Mouse (Mus musculus) hindbrain, embryonic 15.5 days (tissue): Measurements from ENCODE around the gene Tmem248. TPM values are rescaled to one million over a fixed set of nuclear protein-coding genes. Genes with fewer than 3 reads are reported as not detected.
A peak's percentile ranks its signal among the peaks of the same experiment; 100 is the strongest.
"Not testable (repeated sequence)": the region's sequence is repeated elsewhere in the genome, so short reads cannot be mapped to it uniquely, and the experiment has no call there.

Experiments used
- ATAC-seq: fragments of 200-750 bp; cut with Nextera tagmentation; 2 replicates; pipeline ENCODE4 v1.8.0; 2017; ENCODE audit warnings: low read depth, moderate number of reproducible peaks, moderate TSS enrichment; ENCODE audit not compliant: low FRiP score
- H3K27ac ChIP-seq: fragments of 300-500 bp; sonication (generic); replicated peaks from 2 replicates; pipeline ENCODE4 v1.5.1; 2015; ENCODE audit warnings: mild to moderate bottlenecking, inconsistent platforms
- H3K27me3 ChIP-seq: fragments of 300-500 bp; sonication (generic); 2 replicates; pipeline ENCODE4 v1.6.1; 2015; ENCODE audit warnings: control low read depth, inconsistent platforms
- H3K36me3 ChIP-seq: fragments of 300-500 bp; sonication (generic); 2 replicates; pipeline ENCODE4 v1.6.1; 2015; ENCODE audit warnings: control low read depth, inconsistent platforms
- H3K4me1 ChIP-seq: fragments of 300-500 bp; sonication (generic); replicated peaks from 2 replicates; pipeline ENCODE4 v1.6.1; 2015; ENCODE audit warnings: control low read depth, inconsistent platforms
- H3K4me2 ChIP-seq: fragments of 300-500 bp; sonication (generic); 2 replicates; pipeline ENCODE4 v1.6.1; 2015; ENCODE audit warnings: moderate library complexity, mild to moderate bottlenecking, inconsistent platforms
- H3K4me3 ChIP-seq: fragments of 300-500 bp; sonication (generic); 2 replicates; pipeline ENCODE4 v1.5.1; 2015; ENCODE audit warnings: mild to moderate bottlenecking, inconsistent platforms
- H3K9ac ChIP-seq: fragments of 300-500 bp; sonication (generic); 2 replicates; pipeline ENCODE4 v1.6.1; 2015; ENCODE audit warnings: inconsistent platforms
- H3K9me3 ChIP-seq: fragments of 300-500 bp; sonication (generic); 2 replicates; pipeline ENCODE4 v1.6.1; 2016; ENCODE audit warnings: control low read depth, inconsistent platforms
- WGBS: fragments of 180-500 bp; shearing (Covaris S2); methylation state at CpG from one replicate; pipeline ENCODE4 v1.1.7; 2015; 5-methylcytosine and 5-hydroxymethylcytosine counted together
- polyA plus RNA-seq: library from polyadenylated mRNA; unstranded; fragments of >200 nt; fragmentation: Nextera tagmentation; extraction: Ambion mirVana; gene quantifications from 2 replicates; pipeline ENCODE4 v1.2.1, GENCODE M21; 2015

Gene Tmem248
- polyA plus RNA-seq, 1 experiment from 2014 or later = 26.2 TPM

DNA sequence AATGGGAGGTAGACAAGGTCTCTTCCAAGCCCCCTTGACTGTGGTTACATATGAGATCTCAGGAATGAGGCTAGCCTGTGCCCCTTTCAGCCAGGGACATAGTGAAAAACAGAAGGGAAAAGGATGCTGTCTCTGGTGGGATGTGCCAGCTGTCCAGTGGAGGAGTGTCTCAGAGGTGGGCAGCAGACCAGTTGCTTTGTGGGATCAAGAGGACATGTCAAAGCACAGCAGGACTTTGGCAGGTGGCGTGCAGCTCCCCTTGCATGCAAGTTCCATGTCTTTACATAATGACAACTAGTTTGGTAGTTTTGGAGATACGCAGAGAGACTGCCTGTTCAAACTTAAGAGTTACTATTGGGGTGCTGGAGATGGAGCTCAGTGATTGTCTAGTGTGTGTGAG, 23.0 kb downstream of the Tmem248 start:
- Histone ChIP-seq H3K4me1 (no peaks in the 10 kb centered on the region), H3K36me3 (peaks cover 80% of the 10 kb centered on the region), H3K27me3 (no peaks in the 10 kb centered on the region), H3K4me3 (no peak overlapping the region), H3K9ac (no peak overlapping the region), H3K27ac (no peak overlapping the region), H3K4me2 (no peak overlapping the region), H3K9me3 (no peaks in the 10 kb centered on the region)
- WGBS = 95% methylated on average over 2 of the region's 2 CpGs
- ATAC-seq = no peak

DNA sequence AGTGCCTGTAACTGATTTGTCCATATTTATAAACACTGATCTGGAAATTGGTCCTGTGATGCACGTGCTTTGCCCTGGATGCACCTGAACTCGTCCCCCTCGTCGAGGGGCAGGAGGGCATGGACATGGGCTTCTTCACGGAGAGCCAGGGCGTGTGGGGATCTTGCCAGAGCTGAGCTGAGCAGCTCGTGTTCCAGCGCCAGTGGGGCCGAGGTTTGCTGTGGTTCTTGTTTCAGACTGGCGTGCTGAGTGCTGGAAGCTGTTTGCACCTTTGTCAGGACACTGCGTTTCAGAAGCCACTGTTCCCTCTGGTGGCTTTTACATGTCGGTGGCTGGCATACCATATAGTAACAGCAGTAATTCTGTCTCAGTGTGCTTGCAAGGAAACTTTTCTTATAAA, 24.5 kb downstream of the Tmem248 start:
- Histone ChIP-seq H3K4me1 (no peaks in the 10 kb centered on the region), H3K4me3 (no peak overlapping the region), H3K27ac (no peak overlapping the region), H3K27me3 (no peaks in the 10 kb centered on the region), H3K4me2 (no peak overlapping the region), H3K9me3 (no peaks in the 10 kb centered on the region), H3K36me3 (peaks cover 81% of the 10 kb centered on the region), H3K9ac (no peak overlapping the region)
- 95% methylated on average over 12 of the region's 12 CpGs for WGBS
- ATAC-seq = no peak

- H3K4me2 ChIP-seq = no peak overlapping the region
- 84% methylated on average over 5 of the region's 5 CpGs for WGBS
- no peak overlapping the region for H3K4me3 ChIP-seq
- H3K27me3 ChIP-seq = no peaks in the 10 kb centered on the region
- H3K9ac ChIP-seq = no peak overlapping the region
- no peak for ATAC-seq
- no peak overlapping the region for H3K27ac ChIP-seq
- H3K36me3 ChIP-seq = peaks cover 83% of the 10 kb centered on the region
- H3K9me3 ChIP-seq = no peaks in the 10 kb centered on the region
- H3K4me1 ChIP-seq = no peaks in the 10 kb centered on the region
Observed at GRCm38 (mm10) chr5:130247823-130248222, 30.9 kb downstream of the Tmem248 start.

DNA sequence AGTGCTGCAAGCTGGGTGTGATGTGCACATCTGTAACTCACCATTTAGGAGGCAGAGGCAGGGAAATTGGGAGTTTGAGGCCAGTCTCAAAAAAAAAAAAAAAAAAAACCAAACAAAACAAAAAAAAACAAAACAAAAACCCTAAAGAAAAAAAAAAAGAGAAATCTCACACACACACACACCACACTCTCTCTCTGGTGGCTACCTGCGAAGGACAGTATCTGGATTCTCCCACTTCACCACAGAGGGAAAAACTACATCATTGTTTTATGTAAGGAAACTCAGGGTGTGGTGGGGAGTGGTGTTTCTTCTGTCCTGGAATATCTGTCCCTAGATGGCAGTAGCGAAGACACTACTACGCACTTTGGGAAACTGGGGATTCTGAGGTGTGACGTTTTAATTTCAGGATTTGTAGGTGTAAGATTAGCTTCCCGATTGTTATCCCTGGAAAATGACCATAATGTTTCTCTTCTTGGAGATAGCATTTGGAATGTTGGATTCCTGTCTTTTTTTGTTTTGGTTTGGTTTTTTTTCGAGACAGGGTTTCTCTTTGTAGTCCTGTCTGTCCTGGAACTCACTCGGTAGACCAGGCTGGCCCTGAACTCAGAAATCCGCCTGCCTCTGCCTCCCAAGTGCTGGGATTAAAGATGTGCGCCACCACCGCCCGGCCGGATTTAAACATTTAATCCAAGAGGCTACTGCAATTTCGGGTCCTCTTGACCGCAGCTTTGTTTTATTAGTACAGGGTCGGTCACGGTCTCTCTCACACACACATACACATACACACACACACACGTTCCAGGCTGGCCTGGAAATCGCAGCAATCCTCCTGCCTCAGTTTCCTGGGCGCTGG, 37.5 kb downstream of the Tmem248 start:
- Histone ChIP-seq H3K27me3 (no peaks in the 10 kb centered on the region), H3K9me3 (no peaks in the 10 kb centered on the region), H3K27ac (peak overlapping the region; percentile 90), H3K4me2 (peak overlapping the region; percentile 76), H3K9ac (peak overlapping the region; percentile 72), H3K4me3 (peak overlapping the region; percentile 91), H3K36me3 (peaks cover 31% of the 10 kb centered on the region), H3K4me1 (peaks cover 34% of the 10 kb centered on the region)
- WGBS = 18% methylated on average over 19 of the region's 19 CpGs
- no peak for ATAC-seq

DNA sequence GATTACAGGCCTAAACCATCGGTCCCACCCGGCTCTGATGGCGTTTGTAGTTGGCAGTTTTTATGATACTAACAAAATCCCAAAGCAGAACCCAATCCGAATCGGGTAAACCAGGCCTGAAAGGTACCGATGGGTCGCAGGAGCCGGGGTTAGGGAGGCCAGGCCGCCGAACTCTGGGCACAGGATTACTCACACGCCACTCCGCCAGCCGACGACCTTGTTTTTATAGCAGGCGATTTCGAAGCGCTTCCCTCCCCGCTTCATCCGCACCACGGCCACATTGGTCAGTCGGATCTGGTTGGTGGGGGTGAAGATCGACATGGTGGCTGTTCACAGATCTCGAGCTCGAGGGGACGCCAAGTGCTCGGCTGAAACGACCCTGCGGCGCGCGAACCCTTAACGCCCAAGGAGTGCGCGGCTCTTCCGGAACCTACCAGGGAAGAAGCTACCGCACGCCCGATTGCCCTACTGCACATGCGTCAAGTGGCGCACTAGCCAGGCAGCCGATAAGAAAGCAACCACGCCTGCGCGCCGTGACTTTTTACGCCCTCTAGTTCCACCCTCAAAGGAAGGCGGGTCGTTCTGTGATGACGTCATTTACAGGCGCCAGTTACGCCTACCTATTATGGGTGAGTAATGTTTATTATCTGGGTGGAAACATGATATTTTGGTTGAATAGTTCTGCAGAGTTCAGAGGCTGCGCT, 38.3 kb downstream of the Tmem248 start, which contains the start of the genes Sbds and Tyw1:
Sbds (minus strand) TSS at position 514 of the 704 bp plus-strand sequence.
Tyw1 (plus strand) TSS at position 603 of the 704 bp plus-strand sequence.
- Histone ChIP-seq H3K4me2 (peak within 1 kb of the TSS; percentile 76), H3K4me3 (peak within 1 kb of the TSS; percentile 91), H3K9me3 (no peaks in the 10 kb centered on the region), H3K9ac (peak within 1 kb of the TSS; percentile 72), H3K4me1 (peaks cover 34% of the 10 kb centered on the region), H3K27me3 (no peaks in the 10 kb centered on the region), H3K36me3 (peaks cover 24% of the 10 kb centered on the region), H3K27ac (peak within 1 kb of the TSS; percentile 90)
- peak; percentile 91 for ATAC-seq
- WGBS = under 1% methylated on average over 52 of the region's 52 CpGs

DNA sequence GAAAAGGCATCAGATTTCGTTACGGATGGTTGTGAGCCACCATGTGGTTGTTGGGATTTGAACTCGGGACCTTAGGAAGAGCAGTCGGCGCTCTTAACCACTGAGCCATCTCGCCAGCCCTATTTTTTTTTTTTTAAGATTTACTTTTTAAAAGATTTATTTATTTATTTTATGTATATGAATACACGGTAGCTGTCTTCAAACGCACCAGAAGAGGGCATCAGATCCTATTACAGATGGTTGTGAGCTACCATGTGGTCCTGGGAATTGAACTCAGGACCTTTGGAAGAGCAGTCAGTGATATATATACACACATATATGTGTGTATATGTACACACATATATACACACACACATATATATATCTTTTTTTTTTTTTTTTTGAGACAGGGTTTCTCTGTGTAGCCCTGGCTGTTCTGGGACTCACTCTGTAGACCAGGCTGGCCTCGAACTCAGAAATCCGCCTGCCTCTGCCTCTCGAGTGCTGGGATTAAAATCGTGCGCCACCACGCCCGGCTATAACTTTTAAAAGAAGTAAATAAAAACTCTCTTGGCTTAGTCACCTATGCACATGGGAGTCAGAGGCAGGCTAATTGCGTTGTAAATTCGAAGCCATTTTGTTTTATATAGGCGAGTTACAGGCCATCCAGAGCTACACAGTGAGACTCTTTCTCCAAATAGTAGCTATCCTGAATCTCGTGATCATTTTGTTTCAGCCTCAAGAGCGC, 39.1 kb downstream of the Tmem248 start:
- ATAC-seq = peak; percentile 4; the same call in 1 of the 2 replicates
- peak overlapping the region; percentile 91 for H3K4me3 ChIP-seq
- H3K27me3 ChIP-seq, H3K9ac ChIP-seq, H3K9me3 ChIP-seq: not testable (repeated sequence)
- peaks cover 17% of the 10 kb centered on the region for H3K36me3 ChIP-seq
- WGBS = 33% methylated on average over 20 of the region's 20 CpGs
- H3K27ac ChIP-seq = peak overlapping the region; percentile 90
- H3K4me2 ChIP-seq = peak overlapping the region; percentile 76
- peaks cover 34% of the 10 kb centered on the region for H3K4me1 ChIP-seq

- Histone ChIP-seq H3K9me3 (no peaks in the 10 kb centered on the region), H3K4me2 (peak overlapping the region; percentile 76)
Observed at GRCm38 (mm10) chr5:130256678-130257271, 39.9 kb downstream of the Tmem248 start.

DNA sequence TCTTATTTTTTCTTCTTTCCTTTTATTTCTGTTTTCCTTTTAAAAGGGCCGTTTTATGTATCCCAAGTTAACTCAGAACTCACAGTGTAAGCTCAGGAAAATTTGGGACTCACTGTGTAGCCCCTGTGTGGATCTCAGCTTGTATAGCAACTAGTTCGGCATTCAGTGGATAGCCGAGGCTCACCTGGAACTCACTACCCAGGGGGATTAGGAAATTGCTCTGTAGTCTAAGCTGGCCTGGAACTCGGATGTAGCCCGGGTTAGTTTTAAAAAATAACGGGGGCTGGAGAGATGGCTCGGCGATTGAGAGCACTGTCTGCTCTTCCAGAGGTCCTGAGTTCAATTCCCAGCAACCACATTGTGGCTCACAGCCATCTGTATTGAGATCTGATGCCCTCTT, 40.4 kb downstream of the Tmem248 start:
- H3K9ac ChIP-seq = peak overlapping the region; percentile 77
- peak overlapping the region; percentile 85 for H3K27ac ChIP-seq
- H3K27me3 ChIP-seq = no peaks in the 10 kb centered on the region
- peaks cover 10% of the 10 kb centered on the region for H3K36me3 ChIP-seq
- no peaks in the 10 kb centered on the region for H3K9me3 ChIP-seq
- 10% methylated on average over 8 of the region's 8 CpGs for WGBS
- H3K4me1 ChIP-seq = peaks cover 34% of the 10 kb centered on the region
- H3K4me2 ChIP-seq = peak overlapping the region; percentile 76
- H3K4me3 ChIP-seq = peak overlapping the region; percentile 91
- no peak for ATAC-seq

More at GRCm38 (mm10) chr5:130256678-130257271, 39.9 kb downstream of the Tmem248 start:
- H3K27me3 ChIP-seq = no peaks in the 10 kb centered on the region
- peaks cover 12% of the 10 kb centered on the region for H3K36me3 ChIP-seq
- H3K27ac ChIP-seq = peak overlapping the region; percentile 85
- peaks cover 34% of the 10 kb centered on the region for H3K4me1 ChIP-seq
- WGBS = under 1% methylated on average over 25 of the region's 25 CpGs
- peak; percentile 95 for ATAC-seq
- peak overlapping the region; percentile 77 for H3K9ac ChIP-seq
- peak overlapping the region; percentile 91 for H3K4me3 ChIP-seq

DNA sequence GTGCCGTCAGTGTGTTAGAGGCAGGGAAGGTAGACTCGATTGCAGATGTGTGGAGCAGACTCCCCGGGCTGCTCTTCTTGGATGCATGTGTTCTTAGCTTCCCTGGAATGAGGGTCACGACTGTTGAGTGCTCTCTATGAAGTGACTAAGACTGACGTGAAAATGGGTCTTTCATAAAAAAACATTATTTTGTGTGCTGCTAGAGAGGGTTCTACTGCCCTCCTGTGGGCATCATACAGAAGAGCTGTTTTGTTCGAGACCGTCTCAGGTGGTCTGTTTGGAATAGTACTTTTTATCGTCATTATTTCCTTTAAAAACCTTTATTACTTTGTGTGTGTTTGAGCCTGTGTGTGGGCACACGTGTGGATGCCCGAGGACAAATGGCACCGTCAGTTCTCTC, 46.6 kb downstream of the Tmem248 start:
- ATAC-seq = no peak
- H3K9me3 ChIP-seq = no peaks in the 10 kb centered on the region
- no peaks in the 10 kb centered on the region for H3K27me3 ChIP-seq
- H3K4me1 ChIP-seq = no peaks in the 10 kb centered on the region
- 0 out of 2 replicates have a peak, but pooled peaks cover 13% of the 10 kb centered on the region for H3K36me3 ChIP-seq
- no peak overlapping the region for H3K27ac ChIP-seq
- no peak overlapping the region for H3K9ac ChIP-seq
- no peak overlapping the region for H3K4me3 ChIP-seq
- WGBS = 77% methylated on average over 11 of the region's 11 CpGs
- no peak overlapping the region for H3K4me2 ChIP-seq

- 91% methylated on average over 6 of the region's 6 CpGs for WGBS
- no peak overlapping the region for H3K4me2 ChIP-seq
- no peak overlapping the region for H3K9ac ChIP-seq
- no peaks in the 10 kb centered on the region for H3K4me1 ChIP-seq
- H3K27ac ChIP-seq = no peak overlapping the region
- no peaks in the 10 kb centered on the region for H3K9me3 ChIP-seq
- no peak for ATAC-seq
- no peak overlapping the region for H3K4me3 ChIP-seq
- H3K27me3 ChIP-seq = no peaks in the 10 kb centered on the region
- H3K36me3 ChIP-seq = 0 out of 2 replicates have a peak, but pooled peaks cover 16% of the 10 kb centered on the region
Observed at GRCm38 (mm10) chr5:130264433-130265005, 47.6 kb downstream of the Tmem248 start.

- Histone ChIP-seq H3K36me3 (peaks cover 26% of the 10 kb centered on the region; the same call in 1 of the 2 replicates), H3K4me2 (no peak overlapping the region), H3K27me3 (no peaks in the 10 kb centered on the region), H3K9ac (no peak overlapping the region), H3K9me3 (no peaks in the 10 kb centered on the region), H3K27ac (no peak overlapping the region), H3K4me1 (no peaks in the 10 kb centered on the region), H3K4me3 (no peak overlapping the region)
- no peak for ATAC-seq
- 86% methylated on average over 7 of the region's 7 CpGs for WGBS
Observed at GRCm38 (mm10) chr5:130266651-130267050, 49.8 kb downstream of the Tmem248 start.
